Mouse (Mus musculus) skeletal muscle tissue, adult 2 months (tissue): ENCODE measurements around the gene Hmgcl.
"Not testable (repeated sequence)": the region's sequence is repeated elsewhere in the genome, so short reads cannot be mapped to it uniquely, and the experiment has no call there.

Experiments
- DNase-seq: peaks from one replicate; pipeline ENCODE4 v3.0.0-alpha.2; 2012; ENCODE audit warnings: low read depth, low spot score

Gene Hmgcl

DNA sequence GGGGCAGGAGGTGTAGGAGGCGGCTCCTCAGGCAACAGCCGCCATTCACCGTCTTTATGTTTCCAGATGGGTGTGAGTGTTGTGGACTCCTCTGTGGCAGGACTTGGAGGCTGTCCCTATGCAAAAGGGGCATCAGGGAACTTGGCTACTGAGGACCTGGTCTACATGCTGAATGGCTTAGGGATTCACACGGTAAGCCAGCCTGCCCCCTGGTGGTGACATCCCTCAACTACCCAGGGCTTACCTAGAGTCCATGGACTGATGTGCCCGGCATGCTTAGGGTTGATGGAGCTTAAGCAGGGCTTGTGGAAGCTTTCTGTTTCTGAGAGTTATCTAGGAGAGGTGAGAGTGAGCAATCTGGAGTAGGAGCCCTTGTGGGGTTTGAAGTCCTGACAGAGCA lies 14.5 kb downstream of the Hmgcl start:
- peak; percentile 74 for DNase-seq

DNA sequence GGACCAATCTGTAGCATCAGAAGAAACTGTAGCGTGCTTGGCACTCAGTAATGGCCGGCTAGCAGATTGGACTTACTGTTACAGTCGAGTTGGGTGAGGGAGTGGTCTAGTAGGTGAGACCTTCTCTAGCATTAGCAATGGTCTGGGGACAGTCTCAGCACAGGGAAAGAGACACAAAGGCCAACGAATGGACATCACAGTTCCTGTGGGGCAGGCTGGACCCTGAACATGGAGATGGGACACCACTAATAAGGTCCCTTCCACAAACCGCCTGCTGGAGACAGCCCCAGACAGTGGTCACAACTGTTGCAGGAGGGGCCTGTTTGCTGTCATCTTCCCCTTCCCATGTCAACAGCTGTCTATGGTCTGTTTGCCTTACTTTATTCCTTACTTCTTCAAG lies 15.5 kb downstream of the Hmgcl start:
- no peak for DNase-seq

DNA sequence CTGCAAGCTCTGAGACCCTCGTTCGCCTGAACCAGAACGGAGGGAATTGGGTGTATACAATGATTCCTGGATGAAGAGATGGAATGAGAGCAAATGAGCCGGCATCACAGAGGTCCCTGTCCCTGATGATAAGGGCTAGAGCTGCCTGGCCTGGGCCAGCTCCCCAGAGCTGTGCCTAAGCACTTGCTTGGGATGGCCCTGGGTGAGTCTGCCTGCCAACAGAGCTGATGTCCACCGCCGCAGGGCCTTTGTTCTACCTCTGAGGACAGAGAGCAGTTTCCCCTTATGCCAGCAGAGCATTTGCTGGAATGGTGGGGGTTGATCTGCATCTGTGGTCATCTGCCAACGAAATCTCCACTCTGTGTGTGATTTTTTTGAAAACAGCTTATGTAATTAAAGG lies 15.9 kb downstream of the Hmgcl start:
- no peak for DNase-seq

DNA sequence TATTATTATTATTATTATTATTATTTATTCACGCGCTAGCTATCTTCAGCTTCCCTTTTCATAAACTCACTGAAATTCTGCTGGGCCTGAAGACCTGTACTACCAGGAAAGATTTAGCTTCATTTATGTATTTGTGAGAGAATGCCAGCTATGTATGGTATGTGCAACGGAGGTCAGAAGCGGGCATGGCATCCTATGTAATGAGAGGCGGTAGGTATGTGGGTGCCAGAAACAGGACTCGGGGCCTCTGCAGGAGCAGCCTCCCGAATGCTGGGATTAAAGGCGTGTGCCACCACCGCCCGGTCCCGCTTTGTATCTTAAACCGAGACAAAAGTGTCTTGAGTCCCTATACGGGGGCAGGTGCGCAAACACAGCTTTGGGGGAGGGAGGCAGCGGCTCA lies 16.7 kb downstream of the Hmgcl start:
- DNase-seq, result no peak

DNA sequence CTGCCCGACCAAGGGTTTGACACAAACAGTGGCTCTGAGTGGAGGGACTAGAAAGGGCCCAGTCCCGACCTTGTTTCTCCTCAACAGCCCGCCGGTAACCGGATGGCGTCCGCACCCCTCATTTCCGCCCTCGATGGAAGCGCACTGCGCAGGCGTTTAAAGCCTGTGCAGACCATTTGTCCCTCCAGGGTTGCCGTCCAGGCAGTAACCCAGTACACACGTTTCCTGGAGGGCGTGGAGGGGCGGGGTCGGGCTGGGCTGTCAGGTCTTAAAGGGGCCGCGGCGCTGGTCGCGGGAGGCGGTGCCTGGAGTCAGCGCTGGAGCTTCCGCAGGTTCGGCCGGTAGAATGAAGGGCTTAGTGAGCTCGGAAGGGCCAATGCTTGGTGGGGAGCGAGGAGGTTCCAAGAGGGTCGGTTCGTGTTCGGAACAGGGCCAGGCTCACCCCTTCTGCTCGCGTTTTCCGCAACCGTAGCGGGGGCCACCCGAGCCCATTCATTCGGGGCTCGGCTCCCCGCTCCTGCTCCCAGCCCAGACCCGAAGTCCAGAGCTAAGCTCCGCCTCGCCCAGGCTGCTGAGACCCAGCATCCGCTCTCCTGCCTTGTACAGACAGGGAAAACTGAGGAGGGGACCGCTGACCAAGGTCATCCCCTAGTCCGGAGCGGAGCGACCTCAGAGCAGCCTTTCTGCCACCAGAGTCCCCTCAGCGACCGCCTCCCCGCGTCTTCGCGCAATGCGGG lies 17.4 kb downstream of the Hmgcl start, which contains the start of gene Gale:
Gene Gale (plus strand): TSS at position 271 of the 737 bp plus-strand sequence.
- DNase-seq, result peak; percentile 97

DNA sequence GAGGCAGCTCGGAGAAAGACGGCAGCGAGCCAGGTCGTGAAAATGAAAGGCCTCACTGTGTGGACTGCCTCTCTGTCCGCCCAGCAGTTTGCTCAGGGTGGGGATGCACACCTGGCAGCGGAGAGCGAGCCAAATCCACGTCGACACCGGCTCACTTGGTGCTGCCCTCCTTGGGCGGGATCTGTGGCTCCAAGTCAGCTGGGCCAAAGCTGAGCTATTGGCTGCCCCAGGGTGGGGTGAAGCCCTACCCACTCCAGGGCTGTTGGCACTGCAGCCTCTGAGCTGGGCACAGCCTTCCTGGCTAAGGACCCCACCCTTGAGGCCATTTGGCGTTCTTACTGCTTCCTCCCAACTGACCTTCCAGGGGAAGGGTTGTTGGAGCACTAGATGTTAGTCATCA lies 18.2 kb downstream of the Hmgcl start:
- DNase-seq, result peak; percentile 43

DNA sequence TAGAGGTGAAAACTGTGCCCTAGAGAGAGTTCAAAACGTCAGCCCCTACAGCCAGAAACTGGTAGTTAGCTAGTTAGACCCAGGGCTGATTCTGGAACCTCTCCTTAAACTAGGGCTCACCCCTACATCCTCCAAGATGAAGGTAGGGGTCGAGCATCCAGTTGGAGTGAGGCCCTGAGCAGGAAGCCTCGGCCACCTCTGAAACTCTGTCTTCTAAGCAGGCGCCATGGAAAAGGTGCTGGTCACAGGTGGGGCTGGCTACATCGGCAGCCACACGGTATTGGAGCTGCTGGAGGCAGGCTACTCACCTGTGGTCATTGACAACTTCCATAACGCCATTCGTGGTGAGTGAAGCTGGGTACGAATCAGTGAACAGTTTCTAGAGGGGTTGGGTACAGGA lies 18.9 kb downstream of the Hmgcl start:
- DNase-seq, result no peak

DNA sequence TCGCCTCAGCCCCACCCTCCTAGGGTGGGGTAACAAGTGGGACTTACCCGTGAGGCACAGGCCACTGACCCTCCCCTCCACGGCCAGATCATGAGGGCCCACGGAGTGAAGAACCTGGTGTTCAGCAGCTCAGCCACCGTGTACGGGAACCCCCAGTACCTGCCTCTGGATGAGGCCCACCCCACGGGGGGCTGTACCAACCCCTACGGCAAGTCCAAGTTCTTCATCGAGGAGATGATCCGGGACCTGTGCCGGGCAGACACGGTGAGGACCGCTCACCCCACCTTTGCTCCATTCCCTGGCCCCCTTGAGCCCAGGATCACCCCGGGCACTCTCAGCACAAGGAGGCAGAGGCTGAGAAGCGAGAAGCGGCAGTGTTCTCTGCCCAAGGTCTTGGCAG lies 20.0 kb downstream of the Hmgcl start:
- no peak for DNase-seq

DNA sequence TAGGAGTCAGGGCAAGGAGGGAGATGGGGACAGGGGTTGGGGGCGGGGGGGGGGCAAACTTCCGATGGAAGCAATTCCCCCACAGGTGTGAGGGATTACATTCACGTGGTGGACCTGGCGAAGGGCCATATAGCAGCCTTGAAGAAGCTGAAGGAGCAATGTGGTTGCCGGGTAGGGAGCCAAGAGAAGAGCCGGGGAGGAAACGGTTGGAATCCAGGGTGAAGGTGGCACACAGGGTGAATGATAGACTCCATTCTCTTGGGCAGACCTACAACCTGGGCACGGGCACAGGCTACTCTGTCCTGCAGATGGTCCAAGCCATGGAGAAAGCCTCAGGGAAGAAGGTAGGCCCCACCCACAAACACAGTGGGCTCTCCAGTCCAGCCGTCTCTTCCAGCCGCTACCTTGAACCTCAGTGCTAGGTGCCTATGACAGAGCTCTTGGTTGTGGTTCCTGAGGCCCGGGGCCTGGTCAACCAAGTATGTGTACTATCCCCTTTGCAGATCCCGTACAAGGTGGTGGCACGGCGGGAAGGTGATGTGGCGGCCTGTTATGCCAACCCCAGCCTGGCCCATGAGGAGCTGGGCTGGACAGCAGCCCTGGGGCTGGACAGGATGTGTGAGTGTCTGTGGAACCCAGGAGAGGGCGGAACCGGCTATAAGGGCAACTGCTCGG lies 21.0 kb downstream of the Hmgcl start:
- no peak for DNase-seq

DNA sequence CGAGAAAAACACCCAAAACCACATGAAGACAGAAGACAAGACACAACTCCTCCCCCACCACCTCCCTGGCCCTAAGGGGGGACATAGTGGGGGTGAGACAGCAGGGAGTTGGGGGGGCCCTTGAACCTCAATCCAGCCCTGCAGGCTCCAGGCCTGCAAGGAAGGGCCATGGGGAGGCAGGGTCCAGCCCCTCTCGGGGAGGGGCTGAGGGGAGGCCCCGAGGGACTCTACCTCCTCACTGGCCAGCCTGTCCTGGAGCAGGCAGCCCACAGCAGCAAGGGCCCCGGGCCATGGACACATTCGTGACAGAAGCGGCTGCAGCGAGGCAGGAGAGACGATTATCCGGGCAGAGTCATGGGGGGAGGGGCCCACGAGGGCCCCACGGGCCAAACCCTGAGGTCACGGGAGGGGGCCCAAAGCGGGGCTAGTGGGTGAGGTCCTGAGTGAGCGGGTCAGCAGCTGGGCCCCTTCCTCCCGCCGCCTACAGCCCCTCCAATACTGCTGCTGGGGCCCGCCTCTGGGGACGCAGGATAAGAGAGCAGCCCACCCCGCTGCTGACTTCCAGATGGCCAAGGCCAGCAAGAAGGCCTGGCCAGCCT lies 22.1 kb downstream of the Hmgcl start:
- DNase-seq, result no peak

DNA sequence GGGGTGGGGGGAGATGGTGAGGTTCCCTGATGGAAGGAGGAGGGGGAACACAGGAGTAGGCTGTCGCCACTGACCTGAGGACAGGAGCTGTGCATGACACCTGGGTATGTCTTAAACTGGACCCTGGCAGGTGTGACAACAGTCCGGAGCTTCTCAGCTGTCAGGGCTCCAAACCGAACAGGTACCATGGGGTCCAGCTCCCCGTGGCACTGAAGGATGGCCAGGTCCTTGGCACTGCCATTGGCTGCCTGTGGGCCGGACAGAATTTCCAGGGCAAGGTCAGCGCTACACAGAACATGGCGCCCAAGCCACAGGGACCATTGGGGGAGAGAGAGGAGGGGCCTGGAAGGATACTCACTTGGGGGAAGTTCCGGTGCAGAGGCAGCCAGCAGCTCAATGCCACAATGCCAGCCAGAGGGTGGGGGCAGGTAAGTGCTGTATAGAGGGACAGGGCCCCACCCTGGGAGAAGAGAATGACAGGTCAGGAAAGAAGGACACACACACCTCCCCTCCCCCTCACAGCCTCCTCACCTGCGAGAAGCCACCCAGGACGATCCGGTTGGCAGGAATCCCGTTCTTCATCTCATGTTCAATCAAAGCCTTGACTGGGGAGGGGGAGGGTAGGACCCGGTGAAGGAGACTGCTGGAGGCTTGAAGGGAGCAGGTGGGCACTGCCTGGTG lies 23.0 kb downstream of the Hmgcl start:
- no peak for DNase-seq

DNA sequence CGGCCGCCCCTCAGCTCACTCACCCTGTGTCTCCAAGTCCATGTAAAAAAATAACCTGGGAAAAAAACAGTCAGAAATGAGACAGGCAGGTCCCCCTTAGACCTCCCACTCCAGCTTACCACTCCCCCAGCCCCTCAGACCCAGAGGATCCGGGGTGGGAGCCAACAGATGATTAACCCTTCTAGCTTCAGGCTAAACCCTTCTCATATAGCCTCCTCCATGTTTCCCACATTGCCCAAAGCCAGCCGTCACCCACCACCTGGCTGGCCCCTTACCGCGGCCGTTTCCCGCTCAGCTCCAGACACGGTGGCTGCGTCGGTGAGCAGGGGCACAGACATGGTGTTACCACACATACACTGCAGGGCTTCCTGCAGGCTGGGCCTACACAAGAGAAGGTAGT lies 24.3 kb downstream of the Hmgcl start:
- DNase-seq, result no peak

DNA sequence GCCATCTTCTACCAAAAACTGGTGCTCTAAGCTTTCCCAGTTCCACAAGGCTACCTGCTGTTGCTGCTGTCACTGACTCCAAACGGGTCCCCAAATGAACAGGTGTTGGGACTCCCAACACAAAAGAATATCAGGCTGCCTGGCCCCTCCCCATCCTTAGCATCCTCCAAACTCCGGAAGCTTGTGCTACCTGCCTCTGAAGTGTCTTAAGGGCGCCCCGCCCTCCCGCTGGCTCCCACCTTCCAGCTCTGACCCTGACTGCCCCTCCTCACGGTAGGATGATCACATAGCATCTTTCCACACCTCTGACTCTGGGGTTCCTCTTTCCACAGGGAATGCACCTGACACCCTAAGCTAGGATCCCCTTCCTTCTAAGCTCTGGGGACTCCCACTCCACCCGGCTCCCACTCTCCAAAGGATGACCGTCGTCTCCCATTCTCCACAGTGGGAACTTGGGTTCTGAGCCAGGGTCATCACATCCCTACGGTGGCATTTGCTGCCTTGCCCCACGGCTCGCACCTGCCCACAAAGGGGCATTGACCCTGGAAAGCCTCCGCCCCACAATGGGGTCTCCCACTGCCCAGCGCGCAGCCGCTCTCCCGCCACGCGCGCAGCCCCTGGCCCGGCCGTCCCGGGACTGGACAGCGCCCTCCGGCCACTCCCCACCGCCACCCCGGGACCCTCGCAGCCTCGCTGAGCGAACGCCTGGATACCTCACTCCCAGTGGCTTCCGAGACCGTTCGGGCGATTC lies 25.7 kb downstream of the Hmgcl start:
- DNase-seq, result no peak

DNA sequence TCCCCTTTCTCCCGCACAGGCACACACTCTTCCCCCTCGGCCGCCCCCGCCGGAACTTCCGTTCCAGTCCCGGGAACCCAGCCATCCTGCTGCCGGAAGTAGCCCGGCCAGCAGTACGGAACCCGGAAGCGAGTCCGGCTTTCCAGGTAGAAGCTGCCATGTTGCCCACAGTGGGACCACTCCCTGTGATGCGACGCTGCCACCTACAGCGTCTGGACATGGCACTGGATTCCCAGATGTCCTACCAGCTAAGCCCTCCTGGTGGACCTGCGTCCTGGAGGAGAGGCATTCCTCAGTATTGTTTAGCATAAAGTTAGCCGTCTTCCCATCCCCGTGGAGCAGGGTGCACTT lies 26.3 kb downstream of the Hmgcl start, which contains the start of gene Lypla2:
Gene Lypla2 (minus strand): TSS at position 71 of the 351 bp plus-strand sequence.
- peak; percentile 84 for DNase-seq

DNA sequence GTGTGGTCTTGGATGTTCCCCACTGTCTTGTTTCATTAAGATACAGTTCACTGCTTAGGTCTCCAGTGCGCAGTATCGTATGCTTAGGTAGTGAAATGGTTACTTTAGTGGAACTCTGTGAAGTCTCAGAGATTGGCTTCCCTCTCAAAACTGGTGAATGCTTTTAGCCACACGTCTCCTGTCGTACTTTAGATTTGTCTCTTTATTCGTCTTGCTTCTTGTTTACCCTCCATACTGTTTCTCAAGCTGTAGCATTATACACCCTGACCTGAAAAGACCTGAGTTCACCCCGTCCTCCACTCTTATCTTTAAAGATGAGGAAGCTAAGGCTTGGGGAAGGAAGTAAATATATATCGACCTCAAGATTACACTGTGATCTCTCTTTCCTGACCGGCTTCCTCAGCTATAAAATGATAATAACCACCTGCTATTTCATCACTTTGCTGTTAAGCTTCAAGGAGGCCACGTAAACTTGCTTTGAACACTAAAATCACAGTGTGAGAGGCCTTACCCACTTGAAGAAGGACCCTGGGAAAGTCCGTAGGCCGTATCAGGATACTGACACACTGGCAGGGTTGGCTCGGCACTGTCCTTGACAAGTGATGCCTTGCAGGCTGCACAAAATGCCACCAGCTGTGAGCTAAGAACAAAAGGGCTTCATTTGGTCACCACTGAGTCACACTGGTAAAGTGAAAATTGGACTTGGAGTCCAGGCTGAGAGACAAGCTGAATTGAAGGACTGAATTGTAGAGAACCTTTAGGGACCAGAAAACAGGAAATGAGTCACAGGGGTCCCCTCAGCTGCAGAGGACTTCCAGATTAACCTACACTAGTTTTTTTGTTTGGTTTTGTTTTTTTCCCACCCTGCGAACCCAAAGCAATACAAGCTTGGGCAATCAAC lies 26.9 kb downstream of the Hmgcl start:
- DNase-seq, result no peak

DNA sequence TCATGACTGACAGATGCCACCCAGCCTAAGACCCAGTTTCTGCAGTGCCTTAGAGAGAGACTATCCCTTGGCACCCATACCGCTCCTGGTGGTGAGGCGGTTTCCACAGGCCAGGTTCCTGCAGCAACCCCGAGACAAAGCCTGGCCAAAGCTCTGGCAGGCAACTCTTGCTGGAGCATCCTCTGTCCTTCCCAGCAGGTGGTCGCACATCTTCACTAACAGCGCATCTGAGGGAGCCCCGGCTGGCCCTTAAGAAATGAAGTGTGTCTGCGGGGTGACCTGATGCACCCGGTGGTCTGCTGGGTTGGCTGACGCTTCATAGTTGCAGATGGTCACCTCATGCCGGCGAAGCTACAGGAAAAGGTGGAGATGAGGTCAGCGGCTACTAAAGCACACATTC lies 29.9 kb downstream of the Hmgcl start:
- no peak for DNase-seq

DNA sequence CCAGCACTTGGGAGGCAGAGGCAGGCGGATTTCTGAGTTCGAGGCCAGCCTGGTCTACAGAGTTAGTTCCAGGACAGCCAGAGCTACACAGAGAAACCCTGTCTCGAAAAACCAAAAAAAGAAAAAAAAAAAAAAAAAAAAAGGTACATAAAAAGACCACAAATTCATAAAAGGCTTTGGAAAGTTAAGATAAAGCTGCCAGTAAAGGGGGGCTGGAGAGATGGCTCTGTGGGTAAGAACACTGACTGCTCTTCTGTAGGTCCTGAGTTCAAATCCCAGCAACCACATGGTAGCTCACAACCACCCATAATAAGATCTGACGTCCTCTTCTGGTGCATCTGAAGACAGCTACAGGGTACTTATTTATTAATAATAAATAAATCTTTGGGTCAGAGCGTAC lies 34.0 kb downstream of the Hmgcl start:
- DNase-seq, result not testable (repeated sequence)

DNA sequence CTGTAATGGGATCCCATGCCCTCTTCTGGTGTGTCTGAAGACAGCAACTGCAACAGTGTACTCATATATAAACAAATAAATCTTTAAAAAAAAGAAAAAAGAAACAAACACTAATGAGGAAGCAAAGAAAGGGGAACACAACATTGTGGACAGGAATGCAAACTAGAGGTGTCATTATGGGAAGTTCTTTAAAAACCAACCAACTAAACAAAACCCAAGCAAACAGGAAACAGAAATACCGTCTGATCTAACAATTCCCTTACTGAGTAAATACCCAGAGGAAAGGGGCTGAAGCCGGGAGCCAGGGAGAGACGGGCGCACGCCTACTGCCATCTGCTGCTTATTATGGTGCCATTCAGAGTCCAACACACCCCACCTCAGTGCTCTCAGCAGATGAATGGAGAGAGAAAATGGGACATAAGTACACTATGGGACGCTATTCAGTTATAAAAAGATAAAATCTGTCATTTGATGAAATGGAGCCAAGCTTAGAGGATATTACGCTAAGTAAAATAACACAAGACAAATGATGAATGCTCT lies 35.3 kb downstream of the Hmgcl start:
- no peak for DNase-seq

DNA sequence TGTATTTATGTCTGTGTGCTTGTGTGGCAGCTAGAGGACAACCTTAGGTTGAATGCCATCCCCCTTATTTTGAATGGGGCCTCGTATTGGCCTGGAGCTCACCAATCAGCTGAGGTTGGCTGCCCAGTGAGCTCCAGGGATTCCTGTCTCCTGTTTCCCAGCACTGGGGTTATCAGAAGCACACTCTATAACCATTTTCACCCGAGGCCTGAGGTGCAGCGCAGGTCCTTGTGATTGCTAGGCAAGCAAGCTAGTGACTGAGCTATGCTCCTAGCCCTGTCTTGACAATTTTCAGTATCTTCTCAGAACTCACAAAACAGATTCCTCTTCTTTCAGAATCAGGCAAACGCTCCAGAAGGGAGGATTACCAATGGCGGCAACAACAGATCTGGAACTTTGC lies 38.3 kb downstream of the Hmgcl start:
- DNase-seq, result no peak

DNA sequence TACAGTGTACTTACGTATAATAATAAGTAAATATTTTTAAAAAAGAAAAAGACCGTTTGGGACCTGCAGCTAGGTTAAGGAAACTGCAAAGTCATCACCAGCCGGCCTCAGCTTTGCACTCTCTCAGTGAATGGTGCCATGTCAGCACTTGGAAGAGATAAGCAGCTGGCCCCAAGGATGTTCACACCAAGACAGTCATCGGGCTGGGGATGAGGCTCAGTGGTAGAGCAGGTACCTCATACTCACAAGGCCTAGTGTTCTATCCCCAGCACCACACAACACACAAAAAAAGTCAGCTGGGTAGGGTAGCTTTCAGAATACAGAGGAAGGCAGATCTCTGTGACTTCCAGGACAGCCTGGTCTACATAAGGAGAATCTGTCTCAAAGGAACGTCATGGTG lies 38.9 kb downstream of the Hmgcl start:
- DNase-seq, result no peak
